Mouse (Mus musculus): Measurements from ENCODE around the gene Itpa. TPM values are rescaled to one million over a fixed set of nuclear protein-coding genes. Genes with fewer than 3 reads are reported as not detected.

The Itpa gene
- total RNA-seq, 2 experiments from 2014 or later, result 34.9 to 38.2 TPM

GRCm38 (mm10) chr2:130724369-130724768 is 57.0 kb downstream of the Itpa start:
- no peak for DNase-seq (ENCODE audit: low spot score in 2 of 2)

- DNase-seq (ENCODE audit: low spot score in 2 of 2), result no peak
Measured at GRCm38 (mm10) chr2:130727752-130728151, 60.3 kb downstream of the Itpa start.

GRCm38 (mm10) chr2:130728906-130729585 is 61.6 kb downstream of the Itpa start:
- no peak for DNase-seq (ENCODE audit: low spot score in 2 of 2)

- DNase-seq (ENCODE audit: low spot score in 2 of 2), result no peak
Measured at GRCm38 (mm10) chr2:130730746-130731145, 63.3 kb downstream of the Itpa start.

Other genes with a start within 250 kb of the Itpa start
- gene Vps16, start 243.3 kb upstream of the Itpa start, total RNA-seq (2021), result 10 to 100 TPM; 88.2 to 88.6 TPM
- gene Pced1a, start 242.9 kb upstream of the Itpa start, total RNA-seq (2021), result 10 to 100 TPM; 19.5 to 22.1 TPM
- 100 to 1,000 TPM; 214 to 229 TPM for gene Ptpra, start 217.3 kb upstream of the Itpa start, total RNA-seq (2021)
- 10 to 100 TPM; 71.0 to 75.4 TPM for gene Mrps26, start 103.9 kb upstream of the Itpa start, total RNA-seq (2021)
- gene Oxt, start 91.4 kb upstream of the Itpa start, total RNA-seq (2021), result not detected
- 1 to 10 TPM in 1 of 2 experiments, under 1 TPM in 1; 0.87 to 1.2 TPM for gene Avp, start 85.1 kb upstream of the Itpa start, total RNA-seq (2021)
- 10 to 100 TPM in 1 of 2 experiments, 1 to 10 TPM in 1; 7.8 to 13.4 TPM for gene Fastkd5, start 37.6 kb upstream of the Itpa start, total RNA-seq (2021)
- gene Ubox5, start 37.6 kb upstream of the Itpa start, total RNA-seq (2021), result 10 to 100 TPM in 1 of 2 experiments, 1 to 10 TPM in 1; 8.2 to 10.7 TPM
- gene Lzts3, start 24.8 kb upstream of the Itpa start, total RNA-seq (2021), result 100 to 1,000 TPM; 193 to 229 TPM
- 100 to 1,000 TPM; 102 to 109 TPM for gene Ddrgk1, start 3.0 kb upstream of the Itpa start, total RNA-seq (2021)
- gene Slc4a11, start 29.9 kb downstream of the Itpa start, total RNA-seq (2021), result 1 to 10 TPM; 2.1 to 4.4 TPM
- gene 4930402H24Rik, start 238.8 kb downstream of the Itpa start, total RNA-seq (2021), result 10 to 100 TPM; 68.4 to 68.5 TPM
- gene Atrn, start 238.9 kb downstream of the Itpa start, total RNA-seq (2021), result 100 to 1,000 TPM; 109 to 110 TPM